ENCODE assay signal across 16 mouse cellular contexts in the genomic region with DNA sequence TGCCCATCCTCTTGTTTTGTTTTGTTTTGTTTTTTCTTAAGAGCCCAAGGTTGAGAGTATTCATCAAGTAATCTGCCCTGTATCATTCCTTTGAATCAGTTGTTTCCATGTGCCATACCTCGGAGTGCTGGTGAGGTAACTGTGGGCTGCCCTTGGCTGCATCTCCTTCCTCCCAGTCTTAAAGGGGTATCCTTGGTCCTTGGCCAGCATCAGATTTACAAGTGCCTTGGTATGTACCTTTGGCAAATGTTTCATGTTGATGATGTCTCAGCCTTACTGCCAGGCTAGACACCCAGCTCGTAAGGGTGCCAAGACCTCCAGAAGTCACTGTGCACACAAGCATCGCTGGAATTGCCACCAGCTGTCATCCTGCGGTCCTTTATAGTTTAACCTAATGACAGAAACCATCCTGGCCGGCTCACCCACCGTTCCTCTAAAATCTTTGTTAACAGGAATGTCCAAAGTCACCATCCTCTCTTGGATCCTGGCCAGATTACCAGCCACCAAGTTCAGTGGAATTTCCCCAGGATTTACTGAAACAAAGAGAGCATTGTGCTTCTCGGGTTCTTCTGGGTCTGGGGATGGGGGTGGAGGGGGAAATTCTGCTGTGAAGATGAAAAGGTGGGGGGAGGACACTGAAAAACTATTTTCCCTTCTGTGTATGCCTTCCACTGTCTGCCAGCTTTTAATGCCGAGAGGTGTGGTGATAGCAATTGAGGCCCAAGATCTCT.
DNase-seq lines count a peak whose midpoint lies in the region; ATAC-seq lines count a peak whose summit lies in the region.
"Had no signal": no experiment of that assay in that cellular context is flagged by ENCODE, and none has a peak within 500 bp of the region (broad histone marks: within the 10 kb centered on the region; RNA-seq: fewer than 3 reads in every experiment).

No protein-coding gene starts in this region.

- peak; percentile 30 for DNase-seq in embryo, embryonic 11 days
- DNase-seq in embryo, embryonic 10 days (ENCODE audit: low spot score), result no peak
- DNase-seq in 3T3-L1 (ENCODE audit: low read depth, low spot score), result peak; percentile 29
- peak; percentile 43 for DNase-seq in forelimb bud, embryonic 11.5 days (ENCODE audit: low read depth, low spot score)
- DNase-seq in lung, adult 18-20 months, result no peak
- no peak for DNase-seq in spleen, postnatal 10 days (ENCODE audit: low spot score in 2 of 2)
- DNase-seq: B cell, adult 2 months; cerebellum, adult 18-20 months; liver, postnatal 0 days had no signal

- no peaks in the 10 kb centered on the region for H3K9me3 ChIP-seq in hindbrain, embryonic 12.5 days (replicated peaks)
- no peaks in the 10 kb centered on the region for H3K9me3 ChIP-seq in hindbrain, embryonic 13.5 days
- H3K9me3 ChIP-seq: embryonic facial prominence, embryonic 15.5 days; hindbrain, embryonic 15.5 days had no signal

- 0 out of 2 replicates have a peak, but pooled peaks have one; percentile 50 for ATAC-seq in hindbrain, embryonic 12.5 days (ENCODE audit: low FRiP score)
- no peak; the same call in 1 of the 2 replicates for ATAC-seq in hindbrain, embryonic 13.5 days (ENCODE audit: low FRiP score)
- ATAC-seq: activated CD4-positive, CD25-positive, alpha-beta regulatory T cell, adult 4 months; liver, postnatal 0 days had no signal

- no peak overlapping the region for H3K4me3 ChIP-seq in hindbrain, embryonic 12.5 days
- no peak overlapping the region for H3K4me3 ChIP-seq in hindbrain, embryonic 13.5 days
- H3K4me3 ChIP-seq: embryonic facial prominence, embryonic 15.5 days; hindbrain, embryonic 15.5 days; megakaryocyte, embryonic 14.5 days had no signal

- H3K27me3 ChIP-seq in hindbrain, embryonic 12.5 days, result no peaks in the 10 kb centered on the region
- H3K27me3 ChIP-seq in hindbrain, embryonic 13.5 days, result no peaks in the 10 kb centered on the region
- H3K27me3 ChIP-seq: embryonic facial prominence, embryonic 15.5 days; hindbrain, embryonic 15.5 days; megakaryocyte, embryonic 14.5 days had no signal

- H3K4me2 ChIP-seq in hindbrain, embryonic 12.5 days (replicated peaks), result no peak overlapping the region
- H3K4me2 ChIP-seq in hindbrain, embryonic 13.5 days, result no peak overlapping the region
- H3K4me2 ChIP-seq: embryonic facial prominence, embryonic 15.5 days; hindbrain, embryonic 15.5 days had no signal

- 50% methylated on average over 8 of the region's 8 CpGs for WGBS in hindbrain, embryonic 12.5 days
- 48% methylated on average over 8 of the region's 8 CpGs for WGBS in hindbrain, embryonic 13.5 days

- H3K36me3 ChIP-seq in hindbrain, embryonic 12.5 days, result no peaks in the 10 kb centered on the region
- H3K36me3 ChIP-seq in hindbrain, embryonic 13.5 days, result no peaks in the 10 kb centered on the region
- H3K36me3 ChIP-seq: embryonic facial prominence, embryonic 15.5 days; G1E; hindbrain, embryonic 15.5 days had no signal

- H3K4me1 ChIP-seq in hindbrain, embryonic 12.5 days, result peaks cover 16% of the 10 kb centered on the region
- H3K4me1 ChIP-seq in hindbrain, embryonic 13.5 days (replicated peaks), result peaks cover 17% of the 10 kb centered on the region; the same call in 1 of the 2 replicates
- H3K4me1 ChIP-seq: hindbrain, embryonic 15.5 days; megakaryocyte, embryonic 14.5 days had no signal

- H3K9ac ChIP-seq in hindbrain, embryonic 12.5 days, result no peak overlapping the region
- no peak overlapping the region for H3K9ac ChIP-seq in hindbrain, embryonic 13.5 days
- H3K9ac ChIP-seq: embryonic facial prominence, embryonic 15.5 days; hindbrain, embryonic 15.5 days; liver, postnatal 0 days had no signal

- 0 out of 2 replicates have a peak overlapping the region, but pooled peaks have one; percentile 17 for H3K27ac ChIP-seq in hindbrain, embryonic 12.5 days
- no peak overlapping the region; the same call in 1 of the 2 replicates for H3K27ac ChIP-seq in hindbrain, embryonic 13.5 days
- H3K27ac ChIP-seq: hindbrain, embryonic 15.5 days had no signal

Comparison
In these comparisons a context has a peak if more than half of its experiments do, and no peak if none do; other contexts are left out.
1. DNase-seq: peak in embryo, embryonic 11 days (single experiment), 3T3-L1 (single experiment) and forelimb bud, embryonic 11.5 days (single experiment); none in embryo, embryonic 10 days (single experiment), lung, adult 18-20 months (0 of 2) and spleen, postnatal 10 days (0 of 2).